Mouse (Mus musculus) E14TG2a.4 (cell line): ENCODE measurements at regions not wholly inside any gene's neighbourhood (a gene's known extent, or its start where the extent isn't known, plus 50 kb on each side); places are given as distances from the start of the nearest gene placed in this dataset.

Experiments used
- H3K27me3 ChIP-seq: 2 replicates; pipeline ENCODE4 v1.6.1; 2014; ENCODE audit warnings: low read length, control low read depth; ENCODE audit not compliant: insufficient read depth
- H3K36me3 ChIP-seq: 2 replicates; pipeline ENCODE4 v1.6.1; 2014; ENCODE audit warnings: low read length, control low read depth; ENCODE audit not compliant: insufficient read depth
- H3K4me1 ChIP-seq: replicated peaks from 2 replicates; pipeline ENCODE4 v1.6.1; 2014; ENCODE audit warnings: low read depth, low read length, control low read depth
- H3K4me3 ChIP-seq: replicated peaks from 2 replicates; pipeline ENCODE4 v1.5.1; 2014; ENCODE audit warnings: mild to moderate bottlenecking, low read length
- H3K9me3 ChIP-seq: 2 replicates; pipeline ENCODE4 v1.6.1; 2014; ENCODE audit warnings: low read length, control low read depth
- CTCF ChIP-seq: conservative IDR thresholded peaks from 2 replicates; pipeline ENCODE4 v1.5.1; 2014; ENCODE audit warnings: low read length
- NANOG ChIP-seq: IDR thresholded peaks from 2 replicates; pipeline ENCODE4 v1.6.1; 2014; ENCODE audit warnings: borderline replicate concordance, low read length, mixed read lengths
- POU5F1 ChIP-seq: IDR thresholded peaks from 2 replicates; pipeline ENCODE4 v1.6.1; 2014; ENCODE audit warnings: low read length, borderline replicate concordance

DNA sequence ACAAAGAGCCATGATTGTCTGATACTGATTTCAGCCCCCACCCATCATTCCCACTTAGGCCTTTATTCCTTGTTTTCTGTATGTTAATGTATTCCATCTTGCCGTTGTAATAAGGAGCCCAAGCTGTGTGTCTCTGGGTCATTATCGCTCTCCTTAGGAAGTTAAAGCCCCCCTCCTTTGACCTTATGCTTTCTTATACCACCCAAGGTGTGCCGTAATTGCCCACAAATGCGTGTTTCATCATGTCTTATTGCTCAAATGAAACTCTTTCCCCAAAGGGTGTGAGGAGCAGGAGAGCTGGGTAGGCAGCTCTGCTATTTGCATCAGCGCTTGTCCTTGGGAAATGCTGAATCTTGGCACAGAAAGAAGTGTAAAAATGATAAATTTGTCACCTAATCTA lies 178.2 kb upstream of the Nrp1 start:
- Histone ChIP-seq H3K27me3 (no peaks in the 10 kb centered on the region; the same call in 1 of the 2 replicates), H3K4me1 (0 out of 2 replicates have a peak, but pooled peaks cover 6% of the 10 kb centered on the region), H3K9me3 (no peaks in the 10 kb centered on the region), H3K36me3 (no peaks in the 10 kb centered on the region), H3K4me3 (no peak overlapping the region)
- TF ChIP-seq NANOG = no peak
- no peak for TF ChIP-seq CTCF
- TF ChIP-seq POU5F1 = no peak

DNA sequence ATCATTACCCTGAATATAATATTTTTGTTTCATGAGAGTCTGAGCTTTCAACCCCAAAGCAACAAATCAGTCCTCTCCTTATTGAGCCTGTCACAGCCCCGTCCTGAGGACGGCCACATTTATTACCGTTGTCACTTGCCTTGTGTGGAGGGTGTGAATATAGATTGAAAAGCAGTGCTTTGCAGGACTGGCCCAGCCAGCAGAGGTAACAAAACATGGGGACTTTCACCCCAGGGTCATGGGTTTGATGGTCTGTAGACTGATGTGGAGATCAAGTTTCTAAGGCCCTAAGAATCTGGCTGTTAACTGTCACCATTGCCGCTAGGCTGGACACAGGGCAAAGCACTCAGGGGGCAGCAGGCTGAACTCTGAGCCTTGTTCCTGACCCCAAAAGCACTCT lies 175.3 kb upstream of the Nrp1 start:
- Histone ChIP-seq H3K9me3 (no peaks in the 10 kb centered on the region), H3K4me3 (no peak overlapping the region), H3K27me3 (no peaks in the 10 kb centered on the region; the same call in 1 of the 2 replicates), H3K36me3 (no peaks in the 10 kb centered on the region), H3K4me1 (0 out of 2 replicates have a peak, but pooled peaks cover 6% of the 10 kb centered on the region)
- TF ChIP-seq POU5F1 (no peak), NANOG (no peak)

GRCm38 (mm10) chr8:128188321-128188720 lies 170.1 kb upstream of the Nrp1 start:
- H3K4me1 ChIP-seq = 0 out of 2 replicates have a peak, but pooled peaks cover 6% of the 10 kb centered on the region
- no peaks in the 10 kb centered on the region; the same call in 1 of the 2 replicates for H3K27me3 ChIP-seq
- no peak for TF ChIP-seq CTCF
- TF ChIP-seq POU5F1 = no peak
- no peak for TF ChIP-seq NANOG
- H3K36me3 ChIP-seq = no peaks in the 10 kb centered on the region
- H3K9me3 ChIP-seq = no peaks in the 10 kb centered on the region
- H3K4me3 ChIP-seq = no peak overlapping the region

DNA sequence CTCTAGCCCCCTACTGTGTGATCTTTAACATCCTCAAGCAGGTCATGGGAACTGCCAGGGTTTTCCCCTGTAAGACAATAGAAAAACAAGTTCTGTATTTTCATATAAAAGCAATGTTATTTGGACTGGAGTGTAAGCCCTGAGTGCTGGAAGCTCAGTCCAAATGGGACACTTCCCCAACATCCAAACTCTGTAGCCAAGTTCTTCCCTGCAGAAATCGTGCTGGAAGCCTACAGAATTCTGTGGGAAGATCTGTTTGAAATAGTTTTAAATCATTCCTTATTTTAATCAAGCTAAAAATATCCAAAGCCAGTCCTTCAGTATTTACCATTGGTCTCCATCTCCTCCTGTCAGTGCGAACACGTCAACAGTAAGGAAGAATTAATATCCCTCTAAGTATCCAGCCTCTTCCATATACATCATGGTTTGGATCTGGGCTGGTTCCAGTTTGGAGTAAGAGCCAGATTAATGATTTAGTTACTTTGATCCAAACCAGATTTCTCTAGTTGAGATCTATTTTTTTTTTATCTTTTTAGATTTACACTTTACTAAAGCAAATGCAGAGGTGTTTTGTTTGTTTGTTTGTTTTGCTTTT lies 165.0 kb upstream of the Nrp1 start:
- Histone ChIP-seq H3K36me3 (no peaks in the 10 kb centered on the region), H3K27me3 (no peaks in the 10 kb centered on the region), H3K4me1 (no peaks in the 10 kb centered on the region), H3K4me3 (no peak overlapping the region), H3K9me3 (peaks cover 9% of the 10 kb centered on the region)
- TF ChIP-seq POU5F1 = no peak
- TF ChIP-seq NANOG = peak; percentile 36; the same call in 1 of the 2 replicates

- Histone ChIP-seq H3K4me3 (no peak overlapping the region), H3K4me1 (no peaks in the 10 kb centered on the region), H3K36me3 (no peaks in the 10 kb centered on the region), H3K9me3 (peaks cover 12% of the 10 kb centered on the region), H3K27me3 (no peaks in the 10 kb centered on the region)
- TF ChIP-seq POU5F1 (no peak), NANOG (no peak), CTCF (no peak)
These were observed 157.6 kb upstream of the Nrp1 start for GRCm38 (mm10) chr8:128200815-128201214.

DNA sequence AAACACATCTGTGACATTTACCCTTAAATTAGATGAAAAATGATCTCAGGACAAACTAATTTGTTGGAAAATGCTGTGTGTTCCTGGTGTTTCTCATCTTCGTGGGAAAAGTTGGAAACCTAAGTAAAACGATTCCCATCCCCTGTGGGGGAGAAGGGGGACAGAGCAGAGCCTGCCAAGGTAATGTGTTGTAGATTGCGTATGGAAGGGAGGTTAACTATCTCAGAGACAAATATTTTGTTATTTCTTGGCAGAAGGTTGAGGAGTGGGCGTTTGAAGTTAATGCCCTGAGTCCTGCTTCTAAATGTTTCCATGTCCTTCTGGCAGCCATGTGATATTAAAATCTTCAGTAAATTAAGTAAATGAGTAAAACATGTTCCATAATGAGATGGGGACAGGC lies 156.8 kb upstream of the Nrp1 start:
- Histone ChIP-seq H3K4me3 (no peak overlapping the region), H3K4me1 (no peaks in the 10 kb centered on the region), H3K9me3 (peaks cover 12% of the 10 kb centered on the region), H3K27me3 (no peaks in the 10 kb centered on the region), H3K36me3 (no peaks in the 10 kb centered on the region)
- TF ChIP-seq POU5F1 = no peak
- no peak for TF ChIP-seq NANOG
- TF ChIP-seq CTCF = no peak

DNA sequence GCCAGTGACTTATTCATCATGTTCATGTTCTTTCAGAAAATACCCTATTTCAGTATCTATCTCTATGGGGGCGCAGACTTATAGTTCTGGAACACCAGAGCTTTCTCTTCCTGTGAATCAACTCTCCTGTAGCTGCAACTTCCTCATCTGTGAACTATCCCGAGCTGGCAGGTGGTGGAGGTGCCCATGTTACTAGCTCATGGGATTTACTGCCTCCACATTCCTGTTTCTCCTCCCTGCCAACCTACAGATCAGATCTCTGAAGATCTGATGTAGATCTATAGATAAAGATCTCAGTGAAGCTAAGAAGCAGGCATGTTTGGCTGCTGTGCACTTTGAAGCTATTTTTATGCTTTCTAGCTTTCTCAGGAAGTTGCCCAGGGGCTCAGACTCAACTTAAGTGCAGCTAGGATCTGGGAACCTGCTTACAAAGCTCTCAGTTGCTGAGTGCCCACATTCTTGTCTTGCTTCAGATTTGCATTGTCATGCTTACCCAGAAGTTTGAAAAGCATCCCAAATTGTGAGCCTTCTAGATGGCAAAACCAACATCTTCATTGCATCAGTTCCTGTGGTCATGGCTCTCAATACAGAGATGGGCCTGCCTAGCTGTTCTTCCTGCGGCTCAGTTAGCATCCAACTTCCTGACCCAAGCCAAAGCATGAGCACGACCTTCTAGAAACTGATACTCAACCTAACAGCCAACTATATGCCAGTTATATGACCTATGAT lies 156.1 kb upstream of the Nrp1 start:
- no peaks in the 10 kb centered on the region for H3K27me3 ChIP-seq
- H3K9me3 ChIP-seq = peaks cover 12% of the 10 kb centered on the region
- H3K36me3 ChIP-seq = no peaks in the 10 kb centered on the region
- no peak overlapping the region for H3K4me3 ChIP-seq
- H3K4me1 ChIP-seq = no peaks in the 10 kb centered on the region
- no peak for TF ChIP-seq NANOG
- TF ChIP-seq CTCF = no peak
- no peak for TF ChIP-seq POU5F1

GRCm38 (mm10) chr8:128204803-128205202 lies 153.6 kb upstream of the Nrp1 start:
- Histone ChIP-seq H3K4me1 (no peaks in the 10 kb centered on the region), H3K9me3 (no peaks in the 10 kb centered on the region), H3K4me3 (no peak overlapping the region), H3K27me3 (no peaks in the 10 kb centered on the region), H3K36me3 (no peaks in the 10 kb centered on the region)
- TF ChIP-seq NANOG (no peak), POU5F1 (no peak), CTCF (no peak)

GRCm38 (mm10) chr8:128207138-128207537 lies 151.3 kb upstream of the Nrp1 start:
- H3K4me3 ChIP-seq = no peak overlapping the region
- H3K4me1 ChIP-seq = no peaks in the 10 kb centered on the region
- no peaks in the 10 kb centered on the region for H3K27me3 ChIP-seq
- no peak for TF ChIP-seq NANOG
- no peak for TF ChIP-seq CTCF
- no peak for TF ChIP-seq POU5F1
- no peaks in the 10 kb centered on the region for H3K36me3 ChIP-seq
- no peaks in the 10 kb centered on the region for H3K9me3 ChIP-seq
